Mouse (Mus musculus) heart, embryonic 16.5 days (tissue): Measurements from ENCODE around the gene Aff2. TPM values are rescaled to one million over a fixed set of nuclear protein-coding genes. Genes with fewer than 3 reads are reported as not detected.

Source experiments
- ATAC-seq: fragments of 200-750 bp; cut with Nextera tagmentation; replicated peaks from 2 replicates; pipeline ENCODE4 v1.8.0; 2017; ENCODE audit warnings: moderate number of reproducible peaks; ENCODE audit not compliant: insufficient read depth, low FRiP score; ENCODE audit errors: extremely low read depth
- H3K27ac ChIP-seq: fragments of 300-500 bp; sonication (generic); 2 replicates; pipeline ENCODE4 v1.5.1; 2014; ENCODE audit warnings: mild to moderate bottlenecking, low read length, control low read depth, moderate library complexity
- H3K27me3 ChIP-seq: fragments of 300-500 bp; sonication (generic); 2 replicates; pipeline ENCODE4 v1.6.1; 2014; ENCODE audit warnings: low read length, mixed read lengths; ENCODE audit not compliant: control insufficient read depth, insufficient read depth
- H3K36me3 ChIP-seq: fragments of 300-500 bp; sonication (generic); 2 replicates; pipeline ENCODE4 v1.6.1; 2014; ENCODE audit not compliant: control insufficient read depth, insufficient read depth
- H3K4me1 ChIP-seq: fragments of 300-500 bp; sonication (generic); 2 replicates; pipeline ENCODE4 v1.6.1; 2014; ENCODE audit warnings: low read length, mixed read lengths; ENCODE audit not compliant: control insufficient read depth, insufficient read depth
- H3K4me2 ChIP-seq: fragments of 300-500 bp; sonication (generic); 2 replicates; pipeline ENCODE4 v1.6.1; 2014; ENCODE audit warnings: low read depth, mild to moderate bottlenecking, control low read depth, low read length
- H3K4me3 ChIP-seq: fragments of 300-500 bp; sonication (generic); 2 replicates; pipeline ENCODE4 v1.5.1; 2014; ENCODE audit warnings: mild to moderate bottlenecking, control low read depth, low read length
- H3K9ac ChIP-seq: fragments of 300-500 bp; sonication (generic); 2 replicates; pipeline ENCODE4 v1.6.1; 2014; ENCODE audit warnings: low read length, control low read depth
- H3K9me3 ChIP-seq: fragments of 300-500 bp; sonication (generic); replicated peaks from 2 replicates; pipeline ENCODE4 v1.6.1; 2016; ENCODE audit warnings: low read length; ENCODE audit not compliant: control insufficient read depth
- WGBS: fragments of 180-500 bp; shearing (Covaris S2); extraction: QIAGEN DNeasy Blood & Tissue Kit; methylation state at CpG from one replicate; pipeline ENCODE4 v1.1.7; 2014; 5-methylcytosine and 5-hydroxymethylcytosine counted together
- polyA plus RNA-seq: library from polyadenylated mRNA; unstranded; fragments of >200 nt; fragmentation: Nextera tagmentation; extraction: Ambion mirVana; gene quantifications from 2 replicates; pipeline ENCODE4 v1.2.1, GENCODE M21; 2015

Aff2 gene
- polyA plus RNA-seq, 1 experiment from 2014 or later = 5.6 TPM

GRCm38 (mm10) chrX:69415043-69415442 is 54.9 kb downstream of the Aff2 start:
- H3K9me3 ChIP-seq = no peaks in the 10 kb centered on the region
- H3K4me2 ChIP-seq = no peak overlapping the region
- H3K36me3 ChIP-seq = no peaks in the 10 kb centered on the region
- ATAC-seq = no peak
- no peak overlapping the region for H3K4me3 ChIP-seq
- WGBS = 17% methylated on average over 1 of the region's 1 CpGs
- no peak overlapping the region for H3K9ac ChIP-seq
- no peaks in the 10 kb centered on the region for H3K27me3 ChIP-seq
- peak overlapping the region; percentile 55 for H3K27ac ChIP-seq
- 0 out of 2 replicates have a peak, but pooled peaks cover 2% of the 10 kb centered on the region for H3K4me1 ChIP-seq

DNA sequence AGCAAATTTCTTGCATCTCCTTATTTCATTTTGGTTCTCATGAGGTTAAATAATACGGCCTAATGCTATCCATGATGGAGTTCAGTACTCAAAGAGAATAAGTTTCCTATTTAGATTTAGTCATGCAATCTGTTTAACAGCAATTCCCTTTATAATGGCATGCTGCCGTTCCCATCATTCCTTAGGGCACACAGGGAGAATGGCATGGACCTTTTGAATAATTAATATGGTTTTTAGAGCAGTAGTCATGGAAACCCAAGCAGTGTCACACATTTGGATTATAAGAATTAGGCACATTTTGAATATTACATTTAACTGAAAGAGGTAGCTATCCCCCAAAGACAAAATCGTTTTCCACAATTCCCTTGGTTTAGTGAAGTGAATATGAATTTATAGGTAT is 78.3 kb downstream of the Aff2 start:
- Histone ChIP-seq H3K36me3 (no peaks in the 10 kb centered on the region), H3K4me2 (no peak overlapping the region), H3K9ac (no peak overlapping the region), H3K27me3 (no peaks in the 10 kb centered on the region), H3K27ac (no peak overlapping the region), H3K4me1 (no peaks in the 10 kb centered on the region), H3K9me3 (no peaks in the 10 kb centered on the region), H3K4me3 (no peak overlapping the region)
- WGBS = 84% methylated on average over 3 of the region's 3 CpGs
- no peak for ATAC-seq

DNA sequence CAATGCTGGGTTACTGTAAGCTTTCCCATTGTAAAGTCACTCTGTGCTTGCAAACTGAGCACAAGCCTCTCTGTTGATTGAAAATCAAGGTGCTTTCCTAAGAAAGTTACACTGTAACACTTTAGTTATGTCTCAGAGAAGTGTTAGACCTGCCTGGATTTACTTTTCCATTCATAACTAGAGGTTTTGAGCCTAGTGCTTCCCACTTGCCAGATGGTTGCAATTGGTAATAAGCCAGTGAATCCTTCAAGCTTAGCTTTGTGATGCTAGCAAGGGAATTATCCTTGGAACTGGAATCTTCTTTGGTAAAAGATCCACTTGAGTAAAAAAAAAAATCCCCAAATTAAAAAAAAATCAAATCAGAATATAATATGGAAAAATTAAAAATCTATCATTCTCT is 81.8 kb downstream of the Aff2 start:
- Histone ChIP-seq H3K9me3 (no peaks in the 10 kb centered on the region), H3K9ac (no peak overlapping the region), H3K4me1 (no peaks in the 10 kb centered on the region), H3K4me2 (no peak overlapping the region), H3K27me3 (no peaks in the 10 kb centered on the region), H3K27ac (no peak overlapping the region), H3K4me3 (no peak overlapping the region), H3K36me3 (no peaks in the 10 kb centered on the region)
- ATAC-seq = no peak

DNA sequence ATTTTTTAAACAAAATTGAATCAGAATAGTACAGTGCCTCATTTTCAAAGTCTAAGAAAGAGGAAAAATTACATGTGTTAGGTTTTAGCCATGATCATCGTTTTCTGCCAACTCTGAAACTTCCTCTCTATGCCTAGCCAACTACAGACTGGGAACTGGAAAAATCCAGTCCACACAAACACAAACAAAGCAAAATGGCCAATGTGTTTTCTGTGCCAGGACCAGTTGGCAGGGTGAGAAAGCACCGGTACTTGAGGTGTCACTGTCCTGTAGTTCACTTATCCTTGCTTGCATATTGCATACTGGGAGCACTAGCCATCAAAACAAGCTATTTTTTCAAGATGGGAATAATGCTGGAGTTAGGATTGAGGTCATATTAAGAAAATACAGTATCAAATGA is 100.8 kb downstream of the Aff2 start:
- H3K4me1 ChIP-seq = no peaks in the 10 kb centered on the region
- H3K4me3 ChIP-seq = no peak overlapping the region
- H3K27ac ChIP-seq = no peak overlapping the region
- no peak for ATAC-seq
- H3K27me3 ChIP-seq = no peaks in the 10 kb centered on the region
- WGBS = 64% methylated on average over 2 of the region's 2 CpGs
- H3K9me3 ChIP-seq = no peaks in the 10 kb centered on the region
- H3K4me2 ChIP-seq = no peak overlapping the region
- H3K36me3 ChIP-seq = no peaks in the 10 kb centered on the region
- H3K9ac ChIP-seq = no peak overlapping the region

DNA sequence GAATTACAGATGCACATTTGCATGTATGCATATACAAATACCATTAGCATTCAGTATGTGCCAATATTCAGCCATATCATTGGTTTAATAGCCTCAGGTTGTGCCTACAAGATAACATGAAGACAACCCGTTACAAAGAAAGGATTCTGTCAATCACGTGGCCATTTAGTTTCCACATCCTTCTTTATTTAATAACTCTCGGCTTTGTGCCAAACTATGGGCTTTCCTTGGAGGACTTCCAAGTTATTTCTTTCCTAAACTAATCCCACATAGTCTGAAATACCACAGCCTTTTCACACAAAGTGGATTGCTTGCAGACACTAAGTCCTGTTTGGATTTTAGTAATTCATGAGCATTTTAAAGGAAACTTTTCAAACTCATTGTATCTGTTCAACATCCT is 142.0 kb downstream of the Aff2 start:
- Histone ChIP-seq H3K4me2 (no peak overlapping the region; the same call in 1 of the 2 replicates), H3K4me1 (0 out of 2 replicates have a peak, but pooled peaks cover 2% of the 10 kb centered on the region), H3K9me3 (no peaks in the 10 kb centered on the region), H3K36me3 (no peaks in the 10 kb centered on the region), H3K4me3 (no peak overlapping the region), H3K27ac (no peak overlapping the region), H3K9ac (no peak overlapping the region), H3K27me3 (no peaks in the 10 kb centered on the region)
- ATAC-seq = no peak
- WGBS = 27% methylated on average over 3 of the region's 3 CpGs

GRCm38 (mm10) chrX:69518040-69518575 is 158.0 kb downstream of the Aff2 start:
- Histone ChIP-seq H3K4me3 (no peak overlapping the region), H3K9ac (no peak overlapping the region), H3K9me3 (no peaks in the 10 kb centered on the region), H3K36me3 (no peaks in the 10 kb centered on the region), H3K4me1 (no peaks in the 10 kb centered on the region), H3K4me2 (no peak overlapping the region), H3K27ac (no peak overlapping the region), H3K27me3 (no peaks in the 10 kb centered on the region)
- no peak for ATAC-seq
- WGBS = 58% methylated on average over 6 of the region's 6 CpGs

DNA sequence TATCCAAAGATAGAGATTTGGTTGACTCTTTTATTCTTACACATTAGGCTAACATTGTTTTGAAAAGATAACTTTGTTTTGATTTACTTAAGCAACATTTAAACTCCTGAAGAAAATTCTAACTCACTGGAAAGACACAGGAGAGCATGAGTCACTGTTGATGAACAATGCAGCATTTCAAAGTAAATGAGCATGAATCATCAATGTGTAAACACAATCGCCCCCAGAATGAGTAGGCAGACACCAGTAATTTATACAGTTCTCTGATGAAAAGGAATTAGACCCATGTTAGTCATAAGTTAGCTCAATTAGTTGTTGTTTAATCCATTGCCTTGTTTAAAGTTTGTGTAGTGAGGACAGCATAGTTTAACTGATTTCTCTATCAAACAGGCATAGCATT is 180.7 kb downstream of the Aff2 start:
- Histone ChIP-seq H3K9ac (no peak overlapping the region), H3K4me2 (no peak overlapping the region), H3K36me3 (no peaks in the 10 kb centered on the region), H3K4me1 (no peaks in the 10 kb centered on the region), H3K9me3 (no peaks in the 10 kb centered on the region), H3K4me3 (no peak overlapping the region), H3K27ac (no peak overlapping the region), H3K27me3 (no peaks in the 10 kb centered on the region)
- ATAC-seq = no peak
- 57% methylated on average over 1 of the region's 1 CpGs for WGBS

DNA sequence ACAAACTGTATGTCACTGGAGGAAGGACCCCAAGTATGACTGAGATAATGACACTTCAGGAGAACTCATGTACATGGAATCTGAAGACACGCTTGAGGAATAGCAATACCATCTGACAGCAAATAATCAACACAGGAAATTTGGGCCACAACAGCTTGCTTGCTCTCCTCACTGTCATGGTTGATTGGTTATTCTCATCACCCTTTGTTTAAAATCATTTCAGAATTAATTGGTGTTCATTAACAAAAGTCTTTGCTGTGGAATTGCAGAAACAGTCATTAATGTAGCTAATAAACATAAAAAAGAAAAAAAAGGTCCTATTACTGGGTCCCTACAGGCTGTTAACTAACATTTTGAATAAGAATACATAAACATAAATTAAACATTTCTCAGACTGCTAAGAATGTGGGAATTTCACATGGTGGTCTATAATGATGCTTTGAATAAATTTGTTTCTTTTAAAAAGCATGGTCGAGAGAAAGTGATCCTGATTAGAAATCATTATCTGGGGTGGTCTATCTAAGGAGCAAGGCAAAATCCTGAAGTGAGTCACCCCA is 219.9 kb downstream of the Aff2 start:
- no peak for ATAC-seq
- Histone ChIP-seq H3K27me3 (no peaks in the 10 kb centered on the region), H3K27ac (no peak overlapping the region), H3K36me3 (no peaks in the 10 kb centered on the region), H3K4me3 (no peak overlapping the region), H3K4me1 (no peaks in the 10 kb centered on the region), H3K9me3 (no peaks in the 10 kb centered on the region), H3K9ac (no peak overlapping the region), H3K4me2 (no peak overlapping the region)
- WGBS = 90% methylated on average over 2 of the region's 2 CpGs

DNA sequence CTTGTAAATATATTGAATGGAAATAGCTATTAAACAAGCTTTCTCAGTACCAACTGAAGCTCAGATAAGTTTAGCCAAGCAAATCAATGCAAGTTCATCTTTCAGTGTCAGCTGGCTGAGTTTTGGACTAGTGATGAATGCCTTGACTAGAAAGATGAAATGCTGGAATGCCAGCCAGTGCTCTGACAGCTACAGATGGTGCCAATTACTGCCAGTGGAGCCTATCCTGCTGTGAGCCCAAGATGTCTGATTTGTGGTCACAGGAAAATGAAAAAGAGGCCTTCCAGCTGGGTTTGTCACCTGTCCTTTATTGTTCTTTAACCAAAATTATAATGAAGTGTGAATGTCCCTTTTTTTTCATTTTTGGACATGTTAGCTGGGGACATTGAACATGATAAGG is 248.7 kb downstream of the Aff2 start:
- no peaks in the 10 kb centered on the region for H3K27me3 ChIP-seq
- ATAC-seq = no peak
- H3K27ac ChIP-seq = no peak overlapping the region
- no peaks in the 10 kb centered on the region for H3K9me3 ChIP-seq
- no peak overlapping the region for H3K4me2 ChIP-seq
- no peak overlapping the region for H3K9ac ChIP-seq
- no peaks in the 10 kb centered on the region for H3K4me1 ChIP-seq
- no peaks in the 10 kb centered on the region for H3K36me3 ChIP-seq
- H3K4me3 ChIP-seq = no peak overlapping the region
